Mouse (Mus musculus): ENCODE measurements around the gene Smad9.

The Smad9 gene

GRCm38 (mm10) chr3:54807666-54808217, 52.4 kb downstream of the Smad9 start, which contains the start of gene Rfxap:
TSS of gene Rfxap (minus strand) at chr3:54807791.
- DNase-seq (ENCODE audit: extremely low spot score, low spot score), result peak; percentile 98

DNA sequence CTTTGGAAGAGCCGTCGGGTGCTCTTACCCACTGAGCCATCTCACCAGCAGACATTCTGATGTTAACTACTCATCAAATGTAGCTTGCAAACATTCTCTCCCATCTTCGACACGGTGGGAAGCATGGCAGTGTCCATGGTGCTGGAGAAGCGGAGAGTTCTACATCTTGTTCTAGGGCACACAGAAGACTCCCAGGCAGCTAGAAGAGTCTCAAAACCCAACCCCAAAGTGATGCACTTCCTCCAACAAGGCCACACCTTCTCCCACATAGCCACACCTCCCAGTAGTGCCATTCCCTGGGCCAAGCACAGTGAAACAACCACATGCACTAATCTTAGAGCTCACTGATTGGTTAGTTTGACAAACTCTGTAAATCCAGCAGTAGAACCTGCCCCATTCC, 53.7 kb downstream of the Smad9 start:
- no peak for DNase-seq (ENCODE audit: extremely low spot score, low spot score)

DNA sequence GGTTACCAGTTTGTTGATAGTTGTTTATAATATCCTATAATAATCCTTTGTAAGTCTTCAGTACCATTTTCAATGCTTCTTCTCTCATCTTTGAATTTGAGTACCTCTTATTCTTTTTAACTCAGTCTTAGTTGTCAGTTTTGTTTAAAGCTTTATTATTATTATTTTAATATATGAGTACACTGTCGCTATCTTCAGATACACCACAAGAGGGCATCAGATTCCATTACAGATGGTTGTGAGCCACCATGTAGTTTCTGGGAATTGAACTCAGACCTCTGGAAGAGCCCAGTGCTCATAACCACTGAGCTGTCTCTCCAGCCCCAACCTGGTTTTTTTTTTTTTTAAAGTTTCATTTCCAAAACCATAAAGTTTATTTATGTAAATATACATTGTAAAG, 56.2 kb downstream of the Smad9 start:
- no peak for DNase-seq (ENCODE audit: extremely low spot score, low spot score)

- no peak for DNase-seq (ENCODE audit: extremely low spot score, low spot score)
Measured at GRCm38 (mm10) chr3:54813418-54813988, 58.1 kb downstream of the Smad9 start.

DNA sequence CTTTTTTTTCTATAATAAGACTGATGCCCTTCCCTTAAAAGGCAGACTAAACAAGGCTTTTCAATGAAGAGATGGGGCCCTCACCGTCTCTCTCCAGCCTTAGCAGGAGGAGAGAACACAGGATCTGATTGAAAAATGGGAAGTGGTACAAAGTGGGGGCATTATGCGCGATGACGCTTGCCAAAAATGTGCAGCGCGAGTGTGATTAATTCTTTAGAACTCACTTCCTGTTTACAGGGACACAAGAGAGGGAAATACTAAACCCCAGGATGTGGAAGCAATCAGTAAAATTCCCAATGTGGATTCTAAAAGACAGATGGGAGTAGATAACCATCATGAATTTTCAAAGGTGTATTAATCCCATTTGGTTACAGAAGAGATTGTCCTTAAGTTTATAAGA, 59.2 kb downstream of the Smad9 start:
- DNase-seq (ENCODE audit: extremely low spot score, low spot score), result no peak

DNA sequence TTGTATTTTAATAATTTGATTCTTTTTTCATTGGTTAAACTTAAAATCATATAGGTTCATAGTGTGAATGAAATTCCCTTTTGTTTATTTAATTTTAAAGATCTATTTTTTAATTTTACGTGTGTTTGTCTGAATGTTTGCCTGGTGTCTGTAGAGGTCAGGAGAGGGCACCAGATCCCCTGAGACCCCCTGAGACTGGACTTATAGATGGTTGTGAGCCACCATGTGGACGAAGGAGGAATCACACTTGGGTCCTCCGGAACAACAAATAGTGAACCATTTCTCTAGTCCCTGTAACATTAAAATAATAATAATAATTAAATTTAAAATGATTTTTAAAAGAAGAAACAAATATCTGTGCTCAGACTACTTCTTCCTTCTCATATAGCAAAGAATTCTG, 59.9 kb downstream of the Smad9 start:
- peak; percentile 52 for DNase-seq (ENCODE audit: extremely low spot score, low spot score)

- no peak for DNase-seq (ENCODE audit: extremely low spot score, low spot score)
Measured at GRCm38 (mm10) chr3:54822526-54822925, 67.1 kb downstream of the Smad9 start.

- DNase-seq (ENCODE audit: extremely low spot score, low spot score), result no peak
Measured at GRCm38 (mm10) chr3:54832491-54832890, 77.1 kb downstream of the Smad9 start.

DNA sequence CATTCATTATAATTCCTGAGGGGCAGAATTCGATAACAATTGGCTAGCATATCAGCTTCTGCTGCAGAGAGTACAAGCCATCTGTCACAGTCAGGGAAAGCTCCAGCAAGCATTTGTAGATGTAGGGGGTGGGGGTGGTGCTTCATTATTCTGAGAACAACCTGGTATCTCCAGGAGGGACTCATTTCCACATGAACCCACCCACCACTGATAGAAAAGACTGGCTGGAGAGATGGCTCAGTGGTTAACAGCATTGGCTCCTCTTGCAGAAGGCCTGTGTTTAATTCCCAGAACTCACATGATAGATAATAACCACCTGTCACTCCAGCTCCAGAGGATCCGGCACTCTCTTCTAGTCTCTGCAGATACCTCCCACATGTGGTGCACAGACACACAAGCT, 80.0 kb downstream of the Smad9 start:
- no peak for DNase-seq (ENCODE audit: extremely low spot score, low spot score)

Measured in neural tube, embryonic 10.5 days (tissue).